Mouse (Mus musculus) G1E (cell line): ENCODE data around the gene Mob3a. TPM values are rescaled to one million over a fixed set of nuclear protein-coding genes. Genes with fewer than 3 reads are reported as not detected.

Source experiments
- ATAC-seq: 2 replicates; pipeline ENCODE4 v1.8.0; 2016; ENCODE audit warnings: mild to moderate bottlenecking; ENCODE audit not compliant: insufficient number of reproducible peaks, poor library complexity, low FRiP score, severe bottlenecking; ENCODE audit errors: extremely low read depth
- DNase-seq: peaks from one replicate; pipeline ENCODE4 v3.0.0; 2012; ENCODE audit warnings: low spot score
- H3K27me3 ChIP-seq: 2 replicates; pipeline ENCODE4 v1.6.1; 2012; ENCODE audit warnings: mild to moderate bottlenecking, low read length, inconsistent platforms; ENCODE audit not compliant: insufficient read depth
- H3K36me3 ChIP-seq: replicated peaks from 2 replicates; pipeline ENCODE3; 2012; ENCODE audit warnings: mild to moderate bottlenecking, inconsistent platforms
- H3K4me1 ChIP-seq: 2 replicates; pipeline ENCODE4 v1.6.1; 2012; ENCODE audit warnings: low read depth, low read length, inconsistent platforms, mixed read lengths; ENCODE audit not compliant: insufficient read depth
- H3K4me3 ChIP-seq: 2 replicates; pipeline ENCODE4 v1.5.1; 2012; ENCODE audit warnings: low read depth, mild to moderate bottlenecking, inconsistent platforms, low read length, moderate library complexity, mixed read lengths
- H3K9me3 ChIP-seq: replicated peaks from 2 replicates; pipeline ENCODE4 v1.6.1; 2012; ENCODE audit warnings: inconsistent platforms
- CTCF ChIP-seq: IDR thresholded peaks from 2 replicates; pipeline ENCODE4 v1.5.1; 2012; ENCODE audit warnings: low read depth, low read length, inconsistent platforms, mixed read lengths
- GATA1 ChIP-seq: IDR thresholded peaks from 2 replicates; pipeline ENCODE4 v1.6.1; 2012; ENCODE audit warnings: borderline replicate concordance, low read length, inconsistent platforms, mixed read lengths
- GATA2 ChIP-seq: IDR thresholded peaks from 2 replicates; pipeline ENCODE4 v1.6.1; 2012; ENCODE audit warnings: low read depth, low read length, inconsistent platforms, borderline replicate concordance
- POLR2AphosphoS5 ChIP-seq: IDR thresholded peaks from 2 replicates; pipeline ENCODE4 v1.6.1; 2012; ENCODE audit warnings: low read depth, low read length, inconsistent platforms; ENCODE audit not compliant: insufficient replicate concordance
- TAL1 ChIP-seq: conservative IDR thresholded peaks from 2 replicates; pipeline ENCODE4 v1.6.1; 2012; ENCODE audit warnings: low read depth, low read length, inconsistent platforms, mixed read lengths
- polyA plus RNA-seq: library from polyadenylated mRNA; stranded (reverse); fragments of >175 nt; gene quantifications from 2 replicates; pipeline ENCODE4 v1.2.3, GENCODE M21; 2012
- total RNA-seq, 2 experiments: library from RNA; stranded (forward) in 1 of 2; stranded (reverse) in 1 of 2; fragments of 200-1000 nt in 1 of 2; fragments of >200 nt in 1 of 2; fragmentation: Nextera tagmentation in 1 of 2; gene quantifications; 2 replicates each; pipeline ENCODE4 v1.2.3; 2014 to 2017

Mob3a gene
- total and polyA plus RNA-seq, 3 experiments = 52.8 to 54.2 (median 53.8) TPM

DNA sequence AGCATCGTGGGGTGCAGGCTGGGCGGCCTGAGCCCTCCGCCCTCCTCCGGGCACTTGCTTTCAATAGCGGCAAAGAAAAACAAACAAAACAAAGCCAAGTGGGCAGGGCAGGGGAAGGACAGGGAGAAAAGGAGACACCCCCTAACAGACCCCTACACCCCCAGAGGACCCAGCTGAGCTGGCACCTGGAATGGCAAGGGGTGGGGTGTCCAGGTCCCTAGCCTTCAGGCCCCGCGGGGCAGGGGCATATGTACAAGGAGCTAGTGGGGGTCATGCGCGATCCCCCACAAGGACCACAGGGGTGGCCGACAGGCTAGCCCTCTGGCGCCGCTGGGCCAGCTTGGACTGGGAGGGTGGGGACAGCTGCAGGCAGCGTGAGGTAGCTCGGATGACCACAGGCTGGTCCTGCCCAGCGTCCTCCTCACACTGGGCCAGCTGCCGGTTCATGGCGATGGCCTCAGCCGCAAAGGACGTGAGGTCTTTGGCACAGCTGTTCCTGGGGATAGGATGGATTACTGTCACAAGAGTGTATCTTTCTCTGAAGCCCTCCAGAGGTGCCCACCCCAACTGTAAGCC is 34.9 kb downstream of the Mob3a start:
- no peak for ATAC-seq

DNA sequence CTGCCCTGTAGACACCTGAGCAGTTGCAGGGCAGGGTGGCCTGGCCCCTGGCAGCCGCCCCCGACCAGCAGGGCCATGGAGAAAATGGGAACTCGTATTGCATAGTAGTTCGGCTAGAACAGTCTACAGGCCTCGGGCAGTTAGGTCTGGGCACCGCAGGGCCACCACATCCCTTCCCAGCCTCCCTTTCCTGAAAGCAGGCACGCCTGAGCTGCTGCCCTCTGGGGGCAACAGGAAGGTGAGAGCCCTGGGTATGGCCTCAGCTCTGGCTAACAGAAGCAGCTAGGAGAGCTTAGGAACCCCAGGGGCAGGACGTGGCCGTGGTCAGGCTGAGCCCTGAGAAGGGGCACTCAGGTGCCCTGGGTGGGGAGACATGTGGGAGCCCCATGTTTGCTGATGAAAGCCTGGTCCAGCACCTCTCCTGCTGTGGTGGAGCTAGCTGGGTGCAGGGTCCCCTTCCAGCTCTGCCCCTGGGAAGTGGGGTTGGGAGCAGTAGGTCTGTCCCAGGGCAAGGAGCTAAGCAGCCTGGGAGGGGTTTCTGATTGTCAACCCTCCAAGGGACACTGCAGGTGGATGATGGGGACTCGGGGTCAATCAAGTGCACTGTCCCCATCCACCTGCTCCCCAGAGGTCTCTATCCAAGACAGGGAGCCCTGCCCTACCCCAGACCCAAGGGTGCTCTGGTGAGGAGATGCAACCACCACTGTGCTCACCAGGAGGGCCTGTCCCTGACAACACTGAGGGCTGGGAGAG is 35.6 kb downstream of the Mob3a start:
- Histone ChIP-seq H3K9me3 (no peaks in the 10 kb centered on the region), H3K4me3 (peak overlapping the region; percentile 34; the same call in 1 of the 2 replicates), H3K4me1 (peaks cover 92% of the 10 kb centered on the region), H3K36me3 (peaks cover 62% of the 10 kb centered on the region), H3K27me3 (no peaks in the 10 kb centered on the region; the same call in 1 of the 2 replicates)
- DNase-seq = no peak
- TF ChIP-seq GATA2 (no peak), POLR2AphosphoS5 (no peak), GATA1 (no peak), TAL1 (no peak), CTCF (no peak)
- no peak for ATAC-seq

More for the DNA sequence above, 34.9 kb downstream of the Mob3a start:
- H3K4me3 ChIP-seq = peak overlapping the region; percentile 13; the same call in 1 of the 2 replicates
- no peak for DNase-seq
- H3K4me1 ChIP-seq = peaks cover 97% of the 10 kb centered on the region
- no peaks in the 10 kb centered on the region; the same call in 1 of the 2 replicates for H3K27me3 ChIP-seq
- H3K9me3 ChIP-seq = no peaks in the 10 kb centered on the region
- peaks cover 70% of the 10 kb centered on the region for H3K36me3 ChIP-seq
- TF ChIP-seq GATA2 = no peak
- no peak for TF ChIP-seq TAL1
- no peak for TF ChIP-seq POLR2AphosphoS5
- TF ChIP-seq CTCF = no peak
- TF ChIP-seq GATA1 = no peak

DNA sequence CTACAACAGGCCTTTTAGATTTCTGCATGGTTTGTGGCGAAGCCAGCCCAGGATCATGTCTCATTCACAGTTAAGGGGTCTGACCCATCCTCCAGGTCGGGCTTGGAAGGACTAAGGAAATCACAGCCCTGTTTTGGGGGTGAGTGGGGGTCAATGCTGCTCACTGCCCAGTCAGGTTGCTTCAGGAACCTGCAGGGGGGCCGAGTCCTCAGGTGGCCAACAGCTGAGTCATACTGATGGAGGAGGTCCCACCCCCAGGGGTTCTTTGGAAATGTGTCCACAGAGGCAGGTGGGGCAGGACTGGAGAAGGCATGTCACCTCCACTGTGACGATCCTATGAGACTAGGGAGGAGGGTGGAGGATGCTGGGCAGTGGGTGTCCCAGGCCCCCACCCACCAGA is 36.3 kb downstream of the Mob3a start:
- Histone ChIP-seq H3K9me3 (no peaks in the 10 kb centered on the region), H3K27me3 (no peaks in the 10 kb centered on the region; the same call in 1 of the 2 replicates), H3K36me3 (peaks cover 55% of the 10 kb centered on the region), H3K4me3 (peak overlapping the region; percentile 36; the same call in 1 of the 2 replicates), H3K4me1 (peaks cover 89% of the 10 kb centered on the region)
- DNase-seq (no peak), ATAC-seq (no peak)
- TF ChIP-seq CTCF (no peak), TAL1 (no peak), POLR2AphosphoS5 (no peak; the same call in 1 of the 2 replicates), GATA2 (no peak), GATA1 (no peak)

DNA sequence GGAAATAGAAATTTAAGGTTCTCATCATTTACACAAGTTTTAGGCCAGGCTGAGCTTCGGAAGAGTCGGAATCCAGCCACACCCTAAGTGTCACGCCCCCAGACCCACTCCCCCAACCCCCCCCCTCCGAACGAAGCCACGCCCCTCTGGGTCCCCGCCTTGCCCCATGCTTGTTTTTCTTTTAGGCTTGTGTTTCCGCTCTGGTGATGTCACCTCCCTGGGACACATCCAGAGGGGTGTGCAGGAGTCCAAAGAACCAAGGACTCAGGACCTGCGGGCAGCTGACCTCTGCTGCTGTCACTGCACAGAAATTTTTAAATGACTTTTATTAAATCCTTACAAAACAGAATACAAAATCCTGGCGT is 36.8 kb downstream of the Mob3a start:
- peaks cover 50% of the 10 kb centered on the region for H3K36me3 ChIP-seq
- no peaks in the 10 kb centered on the region; the same call in 1 of the 2 replicates for H3K27me3 ChIP-seq
- no peaks in the 10 kb centered on the region for H3K9me3 ChIP-seq
- peaks cover 85% of the 10 kb centered on the region for H3K4me1 ChIP-seq
- no peak for TF ChIP-seq TAL1
- TF ChIP-seq CTCF = no peak
- no peak for ATAC-seq
- DNase-seq = no peak
- H3K4me3 ChIP-seq = peak overlapping the region; percentile 65; the same call in 1 of the 2 replicates

DNA sequence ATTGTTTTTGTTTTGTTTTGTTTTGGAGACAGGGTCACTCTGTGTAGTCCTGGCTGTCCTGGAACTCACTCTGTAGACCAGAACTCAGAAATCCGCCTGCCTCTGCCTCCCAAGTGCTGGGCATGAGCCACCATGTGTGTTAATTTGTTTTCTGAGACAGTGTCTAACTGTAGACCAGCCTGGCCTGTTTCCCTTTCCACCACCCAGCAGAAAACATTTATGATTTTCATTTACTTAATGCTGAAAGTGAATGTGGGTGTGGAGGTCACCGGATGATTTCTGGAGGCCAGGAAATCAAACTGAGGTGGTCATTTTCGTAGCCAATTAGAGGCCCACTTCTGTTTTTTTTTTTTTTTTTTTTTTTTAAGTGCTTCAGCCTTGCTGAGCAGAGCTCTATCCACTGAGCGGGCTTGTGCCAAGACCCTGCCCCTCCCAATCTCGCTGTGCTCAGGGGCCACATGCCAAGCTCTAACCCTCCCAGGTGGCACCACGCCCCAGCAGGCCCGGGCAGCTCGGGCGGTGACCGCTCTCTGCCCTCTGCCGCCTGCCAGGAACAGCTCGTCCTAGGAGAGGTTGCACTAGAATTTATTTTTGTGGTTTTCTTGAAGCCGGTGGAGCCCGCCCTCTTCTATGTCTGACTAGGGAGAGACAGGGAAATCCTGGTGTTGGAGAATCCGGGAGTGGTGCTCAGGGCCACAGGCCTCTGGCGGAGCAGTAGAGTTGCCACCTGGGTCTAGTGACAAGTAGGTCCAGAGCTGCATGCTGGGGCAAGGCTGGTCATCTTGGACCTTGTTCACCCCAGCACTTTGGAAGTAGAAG is 37.4 kb downstream of the Mob3a start:
- TF ChIP-seq POLR2AphosphoS5 (0 out of 2 replicates have a peak, but pooled peaks have one; percentile 10), TAL1 (no peak)
- no peaks in the 10 kb centered on the region for H3K9me3 ChIP-seq
- no peaks in the 10 kb centered on the region; the same call in 1 of the 2 replicates for H3K27me3 ChIP-seq
- H3K36me3 ChIP-seq = peaks cover 44% of the 10 kb centered on the region
- DNase-seq (no peak), ATAC-seq (peak; percentile 12)
- H3K4me3 ChIP-seq = peak overlapping the region; percentile 65; the same call in 1 of the 2 replicates
- H3K4me1 ChIP-seq = peaks cover 82% of the 10 kb centered on the region

DNA sequence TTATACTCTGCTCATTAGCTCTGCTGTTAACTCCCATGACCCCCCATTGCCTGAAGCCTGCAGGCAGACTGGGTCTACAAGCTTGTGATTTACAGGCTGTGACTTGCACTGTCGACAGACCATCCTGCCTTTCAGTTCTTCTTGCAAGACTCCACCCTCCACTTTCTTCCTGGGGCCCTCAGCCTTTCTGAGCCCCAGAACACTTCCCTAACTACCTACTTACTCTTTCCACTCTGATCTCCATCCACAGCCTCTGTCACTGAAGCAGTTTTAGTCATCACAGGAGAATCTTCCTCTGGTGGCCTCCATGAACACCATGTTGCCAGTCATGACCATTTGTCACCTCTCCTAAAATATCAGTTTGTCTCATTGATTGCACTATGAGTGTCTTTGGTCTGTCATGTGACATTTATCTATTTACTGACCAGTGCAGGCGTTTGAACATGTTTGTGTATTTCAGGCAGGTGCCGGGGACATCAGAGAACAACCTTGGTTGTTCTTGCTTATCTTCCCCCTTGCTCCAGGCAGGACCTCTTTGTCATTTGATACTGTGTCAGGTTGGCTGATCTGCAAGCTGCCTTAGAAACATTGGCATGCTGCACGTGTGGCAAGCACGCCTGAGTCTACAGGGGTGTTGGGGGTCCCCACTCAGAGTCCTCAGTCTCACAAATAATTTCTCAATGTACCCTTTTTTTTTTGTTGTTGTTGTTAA is 38.1 kb downstream of the Mob3a start:
- Histone ChIP-seq H3K4me1 (peaks cover 81% of the 10 kb centered on the region), H3K9me3 (no peaks in the 10 kb centered on the region), H3K36me3 (peaks cover 37% of the 10 kb centered on the region), H3K27me3 (no peaks in the 10 kb centered on the region; the same call in 1 of the 2 replicates), H3K4me3 (no peak overlapping the region)
- DNase-seq (no peak), ATAC-seq (no peak)
- TF ChIP-seq GATA2 = no peak
- no peak for TF ChIP-seq TAL1
- TF ChIP-seq CTCF = no peak
- TF ChIP-seq POLR2AphosphoS5 = no peak
- TF ChIP-seq GATA1 = no peak
